Mouse (Mus musculus) midbrain, embryonic 15.5 days (tissue): Measurements from ENCODE around the gene Cnpy4. TPM values are rescaled to one million over a fixed set of nuclear protein-coding genes. Genes with fewer than 3 reads are reported as not detected.

Experiments used
- microRNA counts: library from miRNA; unstranded; fragments of <30 nt; microRNA quantifications from one replicate; lab custom pipeline; 2016
- microRNA-seq: library from miRNA; unstranded; fragments of <30 nt; microRNA quantifications from one replicate; pipeline ENCODE4, GENCODE M21; 2016
- polyA plus RNA-seq: library from polyadenylated mRNA; unstranded; fragments of >200 nt; fragmentation: Nextera tagmentation; extraction: Ambion mirVana; gene quantifications from 2 replicates; pipeline ENCODE4 v1.2.1, GENCODE M21; 2015

Cnpy4 gene
- polyA plus RNA-seq, 1 experiment from 2014 or later: 33.3 TPM

MicroRNAs within 50 kb of the gene (microRNA counts, 519-probe panel; counts per million panel counts)
- microRNA mmu-miR-106b (lab: Ali Mortazavi, UCI): 3,724 counts per million, percentile 84 among the panel's probes with 10 or more counts
- microRNA mmu-miR-25 (lab: Ali Mortazavi, UCI): 4,543 counts per million, percentile 95 among the panel's probes with 10 or more counts
- 3,823 counts per million, percentile 85 among the panel's probes with 10 or more counts for microRNA mmu-miR-93 (lab: Ali Mortazavi, UCI)

Small RNA genes lying within 50 kb of the gene (microRNA-seq; reads per million reads assigned to microRNA genes)
- gene Mir106b: 7,594 reads per million, percentile 94 among the genes with 10 or more reads in this experiment
- 387 reads per million, percentile 68 among the genes with 10 or more reads in this experiment for gene Mir25
- gene Mir93: 14,006 reads per million, percentile 97 among the genes with 10 or more reads in this experiment

Other genes starting within 250 kb of the Cnpy4 start
- gene Gjc3, start 224.4 kb upstream of the Cnpy4 start, polyA plus RNA-seq: 0.31 and 0.43 TPM in 2 replicates
- not detected in 2 replicates for gene Azgp1, start 206.0 kb upstream of the Cnpy4 start, polyA plus RNA-seq
- gene Smok3a, start 166.2 kb upstream of the Cnpy4 start, polyA plus RNA-seq: not detected in 2 replicates
- gene Smok3b, start 166.1 kb upstream of the Cnpy4 start, polyA plus RNA-seq: not detected in 2 replicates
- gene Smok3c, start 134.3 kb upstream of the Cnpy4 start, polyA plus RNA-seq: not detected in 2 replicates
- gene Zkscan1, start 102.4 kb upstream of the Cnpy4 start, polyA plus RNA-seq: 24.5 and 25.8 TPM in 2 replicates
- gene Zscan21, start 70.6 kb upstream of the Cnpy4 start, polyA plus RNA-seq: 104 and 111 TPM in 2 replicates
- 31.6 and 33.7 TPM in 2 replicates for gene Zfp113, start 31.7 kb upstream of the Cnpy4 start, polyA plus RNA-seq
- gene Cops6, start 26.4 kb upstream of the Cnpy4 start, polyA plus RNA-seq: 310 and 323 TPM in 2 replicates
- 28.5 and 30.5 TPM in 2 replicates for gene Ap4m1, start 15.5 kb upstream of the Cnpy4 start, polyA plus RNA-seq
- gene Mcm7, start 15.1 kb upstream of the Cnpy4 start, polyA plus RNA-seq: 93.3 and 95.3 TPM in 2 replicates
- gene Taf6, start within 50 bp of the Cnpy4 start, polyA plus RNA-seq: 83.6 and 86.5 TPM in 2 replicates
- 15.1 and 18.5 TPM in 2 replicates for gene Mblac1, start 6.8 kb downstream of the Cnpy4 start, polyA plus RNA-seq
- 0.06 TPM in 1 of 2 replicates, not detected in the other for gene Nxpe5, start 38.4 kb downstream of the Cnpy4 start, polyA plus RNA-seq
- gene Lamtor4, start 68.0 kb downstream of the Cnpy4 start, polyA plus RNA-seq: 96.4 and 108 TPM in 2 replicates
- gene BC037034, start 76.5 kb downstream of the Cnpy4 start, polyA plus RNA-seq: 19.5 and 20.8 TPM in 2 replicates
- 2.1 and 2.9 TPM in 2 replicates for gene Gal3st4, start 85.4 kb downstream of the Cnpy4 start, polyA plus RNA-seq
- 0.04 and 0.09 TPM in 2 replicates for gene Gm43720, start 92.5 kb downstream of the Cnpy4 start, polyA plus RNA-seq
- 218 and 231 TPM in 2 replicates for gene Gpc2, start 92.5 kb downstream of the Cnpy4 start, polyA plus RNA-seq
- gene Stag3, start 92.8 kb downstream of the Cnpy4 start, polyA plus RNA-seq: 8.3 and 9.7 TPM in 2 replicates
- 0.22 TPM in 1 of 2 replicates, not detected in the other for gene Pvrig, start 154.5 kb downstream of the Cnpy4 start, polyA plus RNA-seq